Mouse (Mus musculus): ENCODE measurements at regions not wholly inside any gene's neighbourhood (a gene's known extent, or its start where the extent isn't known, plus 50 kb on each side); places are given as distances from the start of the nearest gene placed in this dataset.

- no peak for TF ChIP-seq MAX (IDR thresholded peaks at IDR 0.05)
- no peak for TF ChIP-seq CTCF (IDR thresholded peaks at IDR 0.05; ENCODE audit: control insufficient read depth, insufficient read depth, insufficient read length)
- TF ChIP-seq USF1 (IDR thresholded peaks at IDR 0.05; ENCODE audit: low read depth): no peak
- TF ChIP-seq FOSL1 (IDR thresholded peaks at IDR 0.05; ENCODE audit: insufficient read depth, low read length, poor library complexity, severe bottlenecking): no peak
Observed at GRCm38 (mm10) chr13:44316747-44317446, 412.4 kb upstream of the Jarid2 start.

Data from C2C12 (cell line).